Mouse (Mus musculus) heart, embryonic 13.5 days (tissue): ENCODE results near the gene Lgals9. TPM values are rescaled to one million over a fixed set of nuclear protein-coding genes. Genes with fewer than 3 reads are reported as not detected.
"Not testable (repeated sequence)": the region's sequence is repeated elsewhere in the genome, so short reads cannot be mapped to it uniquely, and the experiment has no call there.

Source experiments
- ATAC-seq: fragments of 200-750 bp; cut with Nextera tagmentation; 2 replicates; pipeline ENCODE4 v1.8.0; 2017; ENCODE audit warnings: moderate TSS enrichment; ENCODE audit not compliant: insufficient number of reproducible peaks, low FRiP score, low TSS enrichment; ENCODE audit errors: extremely low read depth
- H3K27ac ChIP-seq: fragments of 300-500 bp; sonication (generic); replicated peaks from 2 replicates; pipeline ENCODE4 v1.5.1; 2015; ENCODE audit warnings: moderate library complexity, mild to moderate bottlenecking, inconsistent platforms
- H3K27me3 ChIP-seq: fragments of 300-500 bp; sonication (generic); replicated peaks from 2 replicates; pipeline ENCODE4 v1.6.1; 2015; ENCODE audit warnings: mild to moderate bottlenecking, inconsistent platforms
- H3K36me3 ChIP-seq: fragments of 300-500 bp; sonication (generic); 2 replicates; pipeline ENCODE4 v1.6.1; 2015; ENCODE audit warnings: mild to moderate bottlenecking, inconsistent platforms
- H3K4me1 ChIP-seq: fragments of 300-500 bp; sonication (generic); 2 replicates; pipeline ENCODE4 v1.6.1; 2015; ENCODE audit warnings: inconsistent platforms
- H3K4me2 ChIP-seq: fragments of 300-500 bp; sonication (generic); 2 replicates; pipeline ENCODE4 v1.6.1; 2015; ENCODE audit warnings: inconsistent platforms, mild to moderate bottlenecking, moderate library complexity
- H3K4me3 ChIP-seq: fragments of 300-500 bp; sonication (generic); 2 replicates; pipeline ENCODE4 v1.5.1; 2015; ENCODE audit warnings: moderate library complexity, mild to moderate bottlenecking, inconsistent platforms
- H3K9ac ChIP-seq: fragments of 300-500 bp; sonication (generic); 2 replicates; pipeline ENCODE4 v1.6.1; 2015; ENCODE audit warnings: inconsistent platforms, mild to moderate bottlenecking, moderate library complexity
- H3K9me3 ChIP-seq: fragments of 300-500 bp; sonication (generic); 2 replicates; pipeline ENCODE4 v1.6.1; 2016; ENCODE audit warnings: inconsistent platforms
- WGBS: fragments of 180-500 bp; shearing (Covaris S2); methylation state at CpG from one replicate; pipeline ENCODE4 v1.1.7; 2015; ENCODE audit warnings: mixed read lengths; 5-methylcytosine and 5-hydroxymethylcytosine counted together
- polyA plus RNA-seq: library from polyadenylated mRNA; unstranded; fragments of >200 nt; fragmentation: Nextera tagmentation; extraction: Ambion mirVana; gene quantifications from 2 replicates; pipeline ENCODE4 v1.2.1, GENCODE M21; 2015

Gene Lgals9
- polyA plus RNA-seq, 1 experiment from 2014 or later, result 60.2 TPM

DNA sequence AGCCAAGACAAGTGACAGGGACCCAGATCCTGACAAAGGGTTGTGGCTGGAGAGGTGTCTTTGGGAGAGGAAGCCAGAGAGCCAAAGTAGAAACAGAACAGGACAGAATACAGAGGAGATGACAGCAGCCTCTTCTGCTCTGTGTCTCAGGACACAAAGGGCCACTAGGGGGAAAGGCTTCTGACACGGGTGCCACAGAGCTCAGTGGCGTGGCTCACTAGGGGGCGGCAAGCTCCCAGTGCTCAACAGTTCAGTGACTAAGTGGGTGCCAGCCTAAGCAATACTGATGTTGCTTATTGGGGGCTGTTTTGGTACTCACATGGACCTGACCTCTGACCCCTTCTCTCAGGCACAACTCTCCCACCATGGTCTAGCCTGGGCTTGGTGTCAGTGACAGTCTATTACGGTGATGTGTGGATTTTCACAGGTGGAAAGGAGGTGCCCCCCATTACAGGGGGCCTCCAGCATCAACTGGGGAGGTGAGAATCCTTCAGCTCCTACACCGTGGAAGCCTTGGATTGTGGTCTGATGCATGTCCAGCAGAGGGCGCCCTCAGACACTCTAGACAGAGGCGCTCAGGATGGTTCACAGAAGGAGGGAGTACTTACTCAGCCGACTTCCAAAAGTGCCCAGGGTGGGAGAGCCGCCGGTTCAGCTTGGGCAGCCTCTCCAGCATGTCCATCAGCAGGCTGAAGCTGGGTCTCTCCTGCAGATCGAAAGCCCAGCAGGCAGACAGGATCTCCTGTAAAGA is 34.4 kb upstream of the Lgals9 start:
- Histone ChIP-seq H3K4me2 (no peak overlapping the region), H3K27me3 (no peaks in the 10 kb centered on the region), H3K36me3 (peaks cover 68% of the 10 kb centered on the region), H3K4me1 (peaks cover 55% of the 10 kb centered on the region), H3K9me3 (no peaks in the 10 kb centered on the region), H3K4me3 (no peak overlapping the region), H3K27ac (no peak overlapping the region; the same call in 1 of the 2 replicates), H3K9ac (no peak overlapping the region)
- ATAC-seq, result no peak
- 45% methylated on average over 11 of the region's 11 CpGs for WGBS

DNA sequence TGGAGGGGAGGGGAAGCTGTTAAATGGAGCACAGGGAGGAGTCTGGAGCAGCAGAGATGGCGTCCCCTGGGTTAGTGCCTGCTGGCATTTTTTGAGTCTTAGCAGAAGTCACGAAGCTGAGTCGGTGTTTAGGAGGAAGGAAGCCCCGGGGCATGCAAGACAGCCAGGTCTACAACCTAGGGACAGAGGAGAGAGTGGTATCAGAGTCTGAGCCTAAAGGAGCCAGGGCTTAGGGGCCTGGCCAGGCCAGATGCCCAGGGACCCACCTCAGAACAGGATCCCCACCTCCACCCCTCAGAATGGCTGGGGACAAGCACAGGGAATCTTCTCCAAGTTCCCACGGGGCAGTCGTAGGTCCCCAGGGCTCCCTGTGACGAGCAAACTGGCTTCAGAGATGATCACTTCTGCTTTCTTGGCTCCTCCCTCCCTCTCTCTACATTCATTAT is 32.4 kb upstream of the Lgals9 start:
- 76% methylated on average over 7 of the region's 7 CpGs for WGBS

DNA sequence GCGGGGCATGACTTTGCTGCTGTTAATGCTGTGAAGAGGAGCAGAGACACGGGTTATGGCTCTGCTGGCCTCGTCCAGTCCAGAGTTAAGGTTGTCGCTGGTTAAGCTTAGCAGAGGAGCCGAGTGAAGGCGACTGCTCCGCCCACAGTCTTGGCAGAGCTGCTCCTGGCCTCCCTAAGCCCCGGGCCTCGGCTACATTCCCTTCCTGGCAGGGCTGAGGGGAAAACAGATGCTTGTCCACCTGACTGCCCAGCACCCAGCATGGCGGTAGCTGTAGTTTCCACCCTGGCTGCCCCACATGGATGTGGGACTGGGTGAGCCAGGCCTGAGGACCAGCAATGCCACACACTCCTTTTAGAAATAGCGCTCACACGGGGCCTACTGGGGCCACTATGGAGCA is 31.5 kb upstream of the Lgals9 start:
- H3K36me3 ChIP-seq, result peaks cover 66% of the 10 kb centered on the region
- peaks cover 41% of the 10 kb centered on the region for H3K4me1 ChIP-seq
- no peak for ATAC-seq
- no peak overlapping the region for H3K4me2 ChIP-seq
- no peaks in the 10 kb centered on the region for H3K27me3 ChIP-seq
- no peak overlapping the region for H3K4me3 ChIP-seq
- WGBS, result 56% methylated on average over 12 of the region's 12 CpGs
- H3K9ac ChIP-seq, result 0 out of 2 replicates have a peak overlapping the region, but pooled peaks have one; percentile 44
- no peak overlapping the region for H3K27ac ChIP-seq
- H3K9me3 ChIP-seq, result no peaks in the 10 kb centered on the region

More for the DNA sequence above, 32.4 kb upstream of the Lgals9 start:
- H3K36me3 ChIP-seq, result peaks cover 70% of the 10 kb centered on the region
- peaks cover 41% of the 10 kb centered on the region for H3K4me1 ChIP-seq
- no peak overlapping the region for H3K4me3 ChIP-seq
- no peaks in the 10 kb centered on the region for H3K9me3 ChIP-seq
- no peak for ATAC-seq
- H3K27me3 ChIP-seq, result no peaks in the 10 kb centered on the region
- H3K4me2 ChIP-seq, result no peak overlapping the region
- 0 out of 2 replicates have a peak overlapping the region, but pooled peaks have one; percentile 30 for H3K9ac ChIP-seq
- H3K27ac ChIP-seq, result no peak overlapping the region

DNA sequence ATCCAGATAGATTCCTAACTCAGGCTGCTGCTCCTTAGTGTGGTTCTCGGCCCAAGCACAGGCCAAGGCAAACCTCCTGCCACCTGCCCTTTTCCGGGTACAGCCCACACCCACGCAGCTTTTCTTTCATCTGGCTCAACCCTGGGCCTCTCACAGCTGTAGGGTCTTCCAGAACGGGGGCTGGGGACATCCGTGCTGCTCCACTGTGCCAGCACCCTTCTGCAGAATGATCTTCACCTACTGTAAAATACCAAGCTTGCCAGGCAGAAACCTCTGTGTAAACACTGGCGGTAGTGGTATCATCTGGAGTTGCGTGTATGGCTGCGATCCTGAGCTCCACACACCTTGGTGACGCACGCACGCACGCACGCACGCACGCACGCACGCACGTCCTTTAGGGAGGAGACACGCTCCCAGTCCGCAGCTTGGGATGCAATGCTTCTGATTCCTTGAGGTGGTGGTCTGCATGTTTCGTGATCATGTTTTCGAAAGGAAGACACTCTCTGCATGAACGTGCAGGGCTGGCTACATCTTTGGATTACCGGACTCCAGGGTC is 31.0 kb upstream of the Lgals9 start:
- Histone ChIP-seq H3K4me1 (peaks cover 40% of the 10 kb centered on the region), H3K4me3 (no peak overlapping the region), H3K36me3 (peaks cover 61% of the 10 kb centered on the region), H3K9me3 (no peaks in the 10 kb centered on the region), H3K27me3 (no peaks in the 10 kb centered on the region), H3K4me2 (no peak overlapping the region), H3K9ac (no peak overlapping the region), H3K27ac (no peak overlapping the region)
- ATAC-seq, result no peak
- 87% methylated on average over 24 of the region's 24 CpGs for WGBS

DNA sequence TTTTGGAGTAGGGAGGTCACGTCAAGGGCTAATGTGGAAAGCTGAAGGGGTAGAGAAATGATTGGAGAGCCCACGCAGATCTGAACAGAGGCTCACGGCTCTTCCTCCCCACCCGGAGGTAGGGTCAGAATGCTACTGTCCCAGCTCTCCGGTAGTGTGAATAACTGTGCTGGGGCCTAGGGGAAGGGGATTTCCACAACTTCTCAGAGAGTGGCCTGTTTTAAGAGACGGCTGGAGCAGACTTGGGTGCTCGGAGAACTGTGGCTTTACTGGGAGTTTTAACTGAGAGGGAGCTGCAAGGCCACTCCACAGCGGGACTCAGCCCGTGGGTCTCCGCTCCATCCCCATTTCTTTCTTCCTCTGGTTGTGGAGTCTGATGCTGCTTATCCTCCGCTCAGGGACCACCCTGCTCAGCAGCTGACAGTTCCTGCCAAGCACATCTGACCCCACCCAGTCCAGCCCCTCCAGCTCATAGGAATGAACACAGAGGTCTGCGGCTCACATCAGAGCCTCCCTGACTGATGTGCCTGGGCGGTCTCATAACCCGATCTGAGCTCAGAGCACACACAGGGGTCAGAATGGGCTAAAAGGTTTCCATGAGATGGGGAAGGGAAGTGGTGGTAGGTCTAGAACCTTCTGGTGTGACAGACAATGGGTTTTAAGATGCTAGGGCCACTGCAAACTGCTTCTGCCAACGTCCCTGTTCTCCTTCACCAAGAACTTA is 30.0 kb upstream of the Lgals9 start:
- peak overlapping the region; percentile 45 for H3K27ac ChIP-seq
- 53% methylated on average over 15 of the region's 15 CpGs for WGBS
- no peak; the same call in 1 of the 2 replicates for ATAC-seq

DNA sequence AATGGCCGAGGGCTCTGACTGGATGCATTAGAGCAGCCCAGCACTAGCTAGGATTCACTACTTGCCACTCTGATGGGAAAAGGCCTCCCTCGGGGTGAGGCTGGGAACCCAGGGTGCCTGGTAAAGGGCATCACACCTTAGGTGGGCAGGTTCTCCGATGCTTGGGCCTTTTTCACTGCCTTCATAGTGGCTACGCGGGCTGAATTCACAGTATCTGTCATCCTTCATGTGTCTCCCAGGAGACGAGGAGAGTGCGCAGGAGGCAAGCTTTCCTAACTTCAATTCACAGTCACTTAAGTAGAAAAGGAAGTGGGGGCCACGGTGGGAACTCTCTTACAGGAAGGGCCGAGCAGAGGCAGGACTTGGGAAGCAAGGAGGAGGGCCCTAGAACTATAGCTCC is 29.1 kb upstream of the Lgals9 start:
- H3K9me3 ChIP-seq, result no peaks in the 10 kb centered on the region
- 63% methylated on average over 9 of the region's 9 CpGs for WGBS
- peaks cover 42% of the 10 kb centered on the region for H3K36me3 ChIP-seq
- no peak overlapping the region for H3K4me2 ChIP-seq
- H3K4me3 ChIP-seq, result no peak overlapping the region
- no peaks in the 10 kb centered on the region for H3K27me3 ChIP-seq
- ATAC-seq, result no peak
- H3K9ac ChIP-seq, result no peak overlapping the region
- H3K27ac ChIP-seq, result peak overlapping the region; percentile 45; the same call in 1 of the 2 replicates
- peaks cover 30% of the 10 kb centered on the region for H3K4me1 ChIP-seq

More for the DNA sequence above, 30.0 kb upstream of the Lgals9 start:
- Histone ChIP-seq H3K4me3 (no peak overlapping the region), H3K27me3 (no peaks in the 10 kb centered on the region), H3K4me2 (no peak overlapping the region), H3K9me3 (no peaks in the 10 kb centered on the region), H3K9ac (0 out of 2 replicates have a peak overlapping the region, but pooled peaks have one; percentile 37), H3K4me1 (peaks cover 32% of the 10 kb centered on the region), H3K36me3 (peaks cover 51% of the 10 kb centered on the region)

DNA sequence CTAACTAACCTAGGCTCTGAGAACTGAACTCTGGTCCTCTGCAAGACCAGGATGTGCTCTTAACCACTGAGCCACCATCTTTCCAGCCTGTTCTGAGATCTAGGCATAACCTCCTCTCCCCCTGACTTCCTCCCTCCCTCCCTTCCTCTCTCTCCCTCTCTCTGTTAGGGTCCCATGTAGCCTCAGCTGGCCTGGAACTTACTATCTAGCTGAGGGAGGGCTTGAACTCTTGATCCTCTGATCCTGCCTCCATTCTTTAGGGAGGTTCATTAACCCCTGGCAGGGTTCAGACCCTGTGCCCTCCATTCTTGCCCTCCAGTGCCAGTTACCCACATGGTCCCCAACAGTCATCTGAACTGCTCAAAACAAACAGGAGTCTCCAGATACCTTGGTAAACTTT is 28.3 kb upstream of the Lgals9 start:
- no peaks in the 10 kb centered on the region for H3K9me3 ChIP-seq
- no peak overlapping the region for H3K9ac ChIP-seq
- H3K36me3 ChIP-seq, result peaks cover 34% of the 10 kb centered on the region
- peaks cover 30% of the 10 kb centered on the region for H3K4me1 ChIP-seq
- H3K27me3 ChIP-seq, result no peaks in the 10 kb centered on the region
- no peak overlapping the region for H3K27ac ChIP-seq
- H3K4me2 ChIP-seq, result no peak overlapping the region
- no peak for ATAC-seq
- no peak overlapping the region for H3K4me3 ChIP-seq

DNA sequence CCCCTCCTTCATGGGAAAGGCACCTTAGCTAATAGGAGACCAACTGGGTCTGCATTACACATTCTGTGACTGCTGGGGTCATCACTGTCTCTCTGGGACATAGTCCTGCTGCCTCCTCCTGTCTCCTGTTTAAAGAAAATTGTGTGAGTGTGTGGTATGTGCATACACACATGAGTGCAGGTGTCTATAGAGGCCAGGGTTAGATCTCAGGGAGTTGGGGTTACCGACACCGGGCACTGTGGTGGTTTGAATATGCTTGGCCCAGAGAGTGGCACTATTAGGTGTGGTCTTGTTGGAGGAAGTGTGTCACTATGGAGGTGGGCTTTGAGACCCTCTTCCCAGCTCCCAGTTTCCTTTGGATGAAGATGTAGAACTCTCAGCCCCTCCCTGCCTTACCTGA is 27.8 kb upstream of the Lgals9 start:
- Histone ChIP-seq H3K9ac (no peak overlapping the region), H3K36me3 (peaks cover 29% of the 10 kb centered on the region), H3K27ac (no peak overlapping the region), H3K27me3 (no peaks in the 10 kb centered on the region), H3K4me1 (peaks cover 30% of the 10 kb centered on the region), H3K9me3 (no peaks in the 10 kb centered on the region), H3K4me3 (no peak overlapping the region), H3K4me2 (no peak overlapping the region)
- no peak for ATAC-seq
- 95% methylated on average over 2 of the region's 2 CpGs for WGBS

DNA sequence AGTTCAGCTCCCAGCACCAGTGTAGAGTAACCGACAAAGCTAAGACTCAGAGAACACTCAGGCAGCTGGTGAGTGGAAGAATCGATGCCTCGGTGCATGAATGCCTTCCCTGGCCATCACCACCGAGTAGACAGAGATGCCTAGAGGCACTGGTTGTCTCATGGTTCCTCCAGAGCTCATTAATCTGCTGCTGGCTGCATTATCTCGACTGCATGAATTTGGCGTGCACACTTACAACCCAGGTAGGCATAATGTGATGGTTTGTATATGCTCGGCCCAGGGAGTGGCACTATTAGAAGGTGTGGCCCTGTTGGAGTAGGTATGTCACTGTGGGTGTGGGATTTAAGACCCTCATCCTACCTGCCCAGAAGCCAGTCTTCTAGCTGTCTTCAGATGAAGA is 24.1 kb upstream of the Lgals9 start:
- peaks cover 9% of the 10 kb centered on the region; the same call in 1 of the 2 replicates for H3K4me1 ChIP-seq
- no peak for ATAC-seq
- 79% methylated on average over 7 of the region's 7 CpGs for WGBS
- no peaks in the 10 kb centered on the region for H3K9me3 ChIP-seq
- no peak overlapping the region for H3K4me3 ChIP-seq
- no peak overlapping the region for H3K4me2 ChIP-seq
- no peak overlapping the region for H3K9ac ChIP-seq
- H3K27me3 ChIP-seq, result no peaks in the 10 kb centered on the region
- peaks cover 5% of the 10 kb centered on the region; the same call in 1 of the 2 replicates for H3K36me3 ChIP-seq
- no peak overlapping the region for H3K27ac ChIP-seq

DNA sequence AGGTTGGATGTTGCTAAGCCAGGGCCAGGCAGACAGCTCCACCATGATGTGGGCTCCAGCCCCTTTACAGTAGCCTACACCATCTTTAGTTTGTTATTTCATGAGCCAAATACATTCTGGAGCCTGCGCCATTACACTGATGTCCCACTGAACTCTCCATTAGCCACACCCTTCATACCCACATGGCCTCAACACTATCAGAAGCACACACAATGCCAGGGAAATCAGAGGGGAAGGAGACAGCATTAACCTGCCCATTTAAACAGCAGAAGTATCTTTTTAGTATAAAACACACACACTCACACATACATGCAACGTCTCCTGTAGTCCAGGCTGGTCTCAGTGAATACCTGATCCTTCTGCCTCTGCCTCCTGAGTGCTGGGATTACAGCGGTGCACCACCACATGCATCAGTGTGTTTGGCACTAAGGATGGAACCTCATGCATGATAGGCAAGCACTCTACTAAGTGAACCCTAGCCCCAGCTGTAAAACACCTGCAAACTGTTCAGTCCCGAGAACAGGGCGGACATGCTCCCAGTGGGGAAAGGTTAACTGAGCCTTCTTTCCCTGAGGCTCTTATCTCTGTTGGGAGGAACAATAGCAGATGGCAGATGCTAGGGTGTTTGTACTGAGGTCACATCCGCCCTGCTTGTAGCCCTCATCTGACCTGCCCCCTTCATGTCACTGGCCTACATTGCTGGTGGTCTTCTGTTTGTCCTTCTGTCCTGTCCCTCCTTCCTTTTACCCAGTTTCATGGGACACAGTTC is 23.4 kb upstream of the Lgals9 start:
- Histone ChIP-seq H3K36me3 (0 out of 2 replicates have a peak, but pooled peaks cover 3% of the 10 kb centered on the region), H3K27me3 (no peaks in the 10 kb centered on the region), H3K4me3 (no peak overlapping the region), H3K9me3 (no peaks in the 10 kb centered on the region), H3K9ac (no peak overlapping the region), H3K4me2 (no peak overlapping the region), H3K4me1 (peaks cover 12% of the 10 kb centered on the region), H3K27ac (0 out of 2 replicates have a peak overlapping the region, but pooled peaks have one; percentile 29)
- ATAC-seq, result no peak
- WGBS, result 61% methylated on average over 6 of the region's 6 CpGs

DNA sequence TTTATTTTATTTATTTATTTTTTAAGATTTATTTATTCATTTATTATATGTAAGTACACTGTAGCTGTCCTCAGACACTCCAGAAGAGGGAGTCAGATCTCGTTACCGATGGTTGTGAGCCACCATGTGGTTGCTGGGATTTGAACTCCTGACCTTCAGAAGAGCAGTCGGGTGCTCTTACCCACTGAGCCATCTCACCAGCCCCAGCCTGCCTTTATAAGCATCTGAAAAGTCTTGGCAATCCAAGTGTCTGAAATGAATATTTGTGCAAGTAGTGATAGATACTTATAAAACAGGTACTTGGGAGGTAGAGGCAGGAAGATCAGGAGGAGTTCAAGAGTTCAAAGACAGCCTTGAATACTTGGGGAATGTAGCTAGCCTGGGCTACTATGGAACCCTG is 22.6 kb upstream of the Lgals9 start:
- not testable (repeated sequence) for H3K4me3 ChIP-seq

More for the DNA sequence above, 22.6 kb upstream of the Lgals9 start:
- not testable (repeated sequence) for H3K9ac ChIP-seq, H3K9me3 ChIP-seq, ATAC-seq, H3K27ac ChIP-seq, H3K27me3 ChIP-seq, H3K36me3 ChIP-seq, H3K4me2 ChIP-seq
- peaks cover 20% of the 10 kb centered on the region for H3K4me1 ChIP-seq
- WGBS, result 79% methylated on average over 3 of the region's 3 CpGs
